Mouse (Mus musculus): ENCODE measurements around the gene Arhgef25.
"Not testable (repeated sequence)": the region's sequence is repeated elsewhere in the genome, so short reads cannot be mapped to it uniquely, and the experiment has no call there.

Gene Arhgef25

GRCm38 (mm10) chr10:127135118-127135836, 54.6 kb downstream of the Arhgef25 start:
- Histone ChIP-seq H3K27me3 (ENCODE audit: insufficient read depth, low read length) (no peaks in the 10 kb centered on the region), H3K36me3 (ENCODE audit: insufficient read depth, low read length) (no peaks in the 10 kb centered on the region), H3K4me1 (replicated peaks; ENCODE audit: low read depth, low read length) (peaks cover 48% of the 10 kb centered on the region), H3K9me3 (ENCODE audit: low read length) (peaks cover 4% of the 10 kb centered on the region; the same call in 1 of the 2 replicates), H3K4me3 (replicated peaks; ENCODE audit: low read length) (no peak overlapping the region)
- TF ChIP-seq NANOG (IDR thresholded peaks at IDR 0.05; ENCODE audit: borderline replicate concordance, low read length): no peak
- no peak for TF ChIP-seq CTCF (conservative IDR thresholded peaks at IDR 0.05; ENCODE audit: low read length)
- no peak for TF ChIP-seq POU5F1 (IDR thresholded peaks at IDR 0.05; ENCODE audit: borderline replicate concordance, low read length)

GRCm38 (mm10) chr10:127134394-127135035, 55.4 kb downstream of the Arhgef25 start:
- H3K4me1 ChIP-seq (replicated peaks; ENCODE audit: low read depth, low read length): peaks cover 49% of the 10 kb centered on the region
- not testable (repeated sequence) for H3K36me3 ChIP-seq (ENCODE audit: insufficient read depth, low read length); H3K27me3 ChIP-seq (ENCODE audit: insufficient read depth, low read length); H3K9me3 ChIP-seq (ENCODE audit: low read length); H3K4me3 ChIP-seq (replicated peaks; ENCODE audit: low read length)
- 0 out of 2 replicates have a peak, but pooled peaks have one; percentile 10 for TF ChIP-seq CTCF (conservative IDR thresholded peaks at IDR 0.05; ENCODE audit: low read length)

All from E14TG2a.4 (cell line).